Mouse (Mus musculus): Measurements from ENCODE around the gene Hat1.

The Hat1 gene

GRCm38 (mm10) chr2:71376433-71376906 lies 12.3 kb upstream of the Hat1 start:
- no peak for DNase-seq (ENCODE audit: inconsistent ontology term)

- no peak for DNase-seq (ENCODE audit: inconsistent ontology term)
Measured at GRCm38 (mm10) chr2:71377426-71377825, 11.3 kb upstream of the Hat1 start.

- no peak for DNase-seq (ENCODE audit: inconsistent ontology term)
Measured at GRCm38 (mm10) chr2:71381962-71382361, 6.8 kb upstream of the Hat1 start.

GRCm38 (mm10) chr2:71383890-71384289 lies 4.9 kb upstream of the Hat1 start:
- DNase-seq (ENCODE audit: inconsistent ontology term) = no peak

- no peak for DNase-seq (ENCODE audit: inconsistent ontology term)
Measured at GRCm38 (mm10) chr2:71387766-71388165, 992 bp upstream of the Hat1 start.

- DNase-seq (ENCODE audit: inconsistent ontology term) = no peak
Measured at GRCm38 (mm10) chr2:71389864-71390263, 1.1 kb downstream of the Hat1 start.

GRCm38 (mm10) chr2:71405613-71406012 lies 16.9 kb downstream of the Hat1 start:
- DNase-seq (ENCODE audit: inconsistent ontology term) = no peak

- no peak for DNase-seq (ENCODE audit: inconsistent ontology term)
Measured at GRCm38 (mm10) chr2:71418760-71419280, 30.1 kb downstream of the Hat1 start.

GRCm38 (mm10) chr2:71419408-71419807 lies 30.6 kb downstream of the Hat1 start:
- DNase-seq (ENCODE audit: inconsistent ontology term) = no peak

- no peak for DNase-seq (ENCODE audit: inconsistent ontology term)
Measured at GRCm38 (mm10) chr2:71420895-71421425, 32.2 kb downstream of the Hat1 start.

GRCm38 (mm10) chr2:71424545-71424944 lies 35.8 kb downstream of the Hat1 start:
- peak; percentile 3 for DNase-seq (ENCODE audit: inconsistent ontology term)

- no peak for DNase-seq (ENCODE audit: inconsistent ontology term)
Measured at GRCm38 (mm10) chr2:71435440-71435839, 46.7 kb downstream of the Hat1 start.

GRCm38 (mm10) chr2:71443376-71443775 lies 54.6 kb downstream of the Hat1 start:
- no peak for DNase-seq (ENCODE audit: inconsistent ontology term)

GRCm38 (mm10) chr2:71445536-71446196 lies 56.9 kb downstream of the Hat1 start:
- no peak for DNase-seq (ENCODE audit: inconsistent ontology term)

- no peak for DNase-seq (ENCODE audit: inconsistent ontology term)
Measured at GRCm38 (mm10) chr2:71449604-71450003, 60.8 kb downstream of the Hat1 start.

GRCm38 (mm10) chr2:71451761-71452160 lies 63.0 kb downstream of the Hat1 start:
- no peak for DNase-seq (ENCODE audit: inconsistent ontology term)

GRCm38 (mm10) chr2:71453161-71453916 lies 64.6 kb downstream of the Hat1 start, which contains the start of gene Metap1d:
TSS of gene Metap1d (plus strand) at chr2:71453276.
- DNase-seq (ENCODE audit: inconsistent ontology term) = peak; percentile 97

GRCm38 (mm10) chr2:71453917-71454260 lies 65.1 kb downstream of the Hat1 start:
- no peak for DNase-seq (ENCODE audit: inconsistent ontology term)

GRCm38 (mm10) chr2:71458624-71459023 lies 69.9 kb downstream of the Hat1 start:
- no peak for DNase-seq (ENCODE audit: inconsistent ontology term)

GRCm38 (mm10) chr2:71459659-71460058 lies 70.9 kb downstream of the Hat1 start:
- DNase-seq (ENCODE audit: inconsistent ontology term) = no peak

GRCm38 (mm10) chr2:71461139-71461538 lies 72.4 kb downstream of the Hat1 start:
- DNase-seq (ENCODE audit: inconsistent ontology term) = no peak

- DNase-seq (ENCODE audit: inconsistent ontology term) = no peak
Measured at GRCm38 (mm10) chr2:71461589-71461988, 72.8 kb downstream of the Hat1 start.

GRCm38 (mm10) chr2:71462066-71462465 lies 73.3 kb downstream of the Hat1 start:
- DNase-seq (ENCODE audit: inconsistent ontology term) = no peak

Measured in Muller cell, postnatal 12 days (primary cell).